Mouse (Mus musculus) neural tube, embryonic 12.5 days (tissue): ENCODE measurements around the gene Best3. TPM values are rescaled to one million over a fixed set of nuclear protein-coding genes. Genes with fewer than 3 reads are reported as not detected.

Source experiments
- ATAC-seq: fragments of 200-750 bp; cut with Nextera tagmentation; 2 replicates; pipeline ENCODE4 v1.8.0; 2017; ENCODE audit warnings: low read depth, mild to moderate bottlenecking, moderate TSS enrichment, moderate library complexity; ENCODE audit not compliant: low FRiP score
- H3K27ac ChIP-seq: fragments of 300-500 bp; sonication (generic); 2 replicates; pipeline ENCODE4 v1.5.1; 2016
- H3K27me3 ChIP-seq: fragments of 300-500 bp; sonication (generic); replicated peaks from 2 replicates; pipeline ENCODE4 v1.6.1; 2016; ENCODE audit warnings: mild to moderate bottlenecking
- H3K36me3 ChIP-seq: fragments of 300-500 bp; sonication (generic); 2 replicates; pipeline ENCODE4 v1.6.1; 2016; ENCODE audit warnings: mild to moderate bottlenecking
- H3K4me1 ChIP-seq: fragments of 300-500 bp; sonication (generic); 2 replicates; pipeline ENCODE4 v1.6.1; 2016
- H3K4me2 ChIP-seq: fragments of 300-500 bp; sonication (generic); replicated peaks from 2 replicates; pipeline ENCODE4 v1.6.1; 2016; ENCODE audit warnings: mild to moderate bottlenecking
- H3K4me3 ChIP-seq: fragments of 300-500 bp; sonication (generic); 2 replicates; pipeline ENCODE4 v1.5.1; 2016
- H3K9ac ChIP-seq: fragments of 300-500 bp; sonication (generic); 2 replicates; pipeline ENCODE4 v1.6.1; 2016; ENCODE audit warnings: mild to moderate bottlenecking
- H3K9me3 ChIP-seq: fragments of 300-500 bp; sonication (generic); 2 replicates; pipeline ENCODE4 v1.6.1; 2016; ENCODE audit warnings: mild to moderate bottlenecking
- WGBS: fragments of 180-500 bp; shearing (Covaris S2); methylation state at CpG from one replicate; pipeline ENCODE4 v1.1.7; 2016; 5-methylcytosine and 5-hydroxymethylcytosine counted together
- polyA plus RNA-seq: library from polyadenylated mRNA; unstranded; fragments of >200 nt; fragmentation: Nextera tagmentation; extraction: Ambion mirVana; gene quantifications from 2 replicates; pipeline ENCODE4 v1.2.1, GENCODE M21; 2016

The Best3 gene
- polyA plus RNA-seq, 1 experiment from 2014 or later = 0.09 TPM

DNA sequence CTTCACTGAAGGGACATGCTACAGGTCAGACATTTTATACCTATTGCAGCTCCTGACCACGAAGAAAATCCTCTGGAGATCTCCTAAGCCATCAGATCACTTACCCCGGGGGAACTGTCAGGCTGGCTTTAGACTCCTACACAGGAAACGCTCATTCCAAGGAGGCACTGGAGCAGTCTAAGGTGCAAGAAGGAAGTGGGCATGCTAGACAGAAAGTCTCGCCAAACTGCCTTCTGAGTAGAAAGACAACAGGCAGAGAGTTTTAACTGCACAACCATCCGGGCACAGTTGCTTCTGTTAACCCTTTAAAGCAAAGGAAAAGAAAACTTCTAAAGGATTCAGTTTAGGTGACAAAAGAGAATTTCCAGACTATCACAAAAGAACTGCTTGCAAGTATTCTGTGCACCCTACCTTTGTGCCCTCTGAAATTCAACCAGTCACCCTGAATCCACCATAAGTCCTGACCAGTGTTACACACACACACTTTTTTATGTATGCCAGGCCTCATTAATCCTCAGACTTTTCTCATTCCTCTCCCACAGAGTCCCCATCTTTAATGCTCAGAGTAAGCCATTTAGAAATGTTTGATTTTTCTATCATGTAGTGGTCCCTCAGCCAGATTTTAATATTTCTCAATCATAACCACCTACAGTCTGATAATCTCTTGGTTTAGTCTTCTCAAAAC is 28.1 kb upstream of the Best3 start:
- Histone ChIP-seq H3K9me3 (no peaks in the 10 kb centered on the region), H3K36me3 (no peaks in the 10 kb centered on the region), H3K4me3 (no peak overlapping the region), H3K27ac (no peak overlapping the region), H3K9ac (no peak overlapping the region), H3K27me3 (no peaks in the 10 kb centered on the region), H3K4me1 (no peaks in the 10 kb centered on the region), H3K4me2 (no peak overlapping the region)
- WGBS = 70% methylated on average over 5 of the region's 5 CpGs
- no peak for ATAC-seq

DNA sequence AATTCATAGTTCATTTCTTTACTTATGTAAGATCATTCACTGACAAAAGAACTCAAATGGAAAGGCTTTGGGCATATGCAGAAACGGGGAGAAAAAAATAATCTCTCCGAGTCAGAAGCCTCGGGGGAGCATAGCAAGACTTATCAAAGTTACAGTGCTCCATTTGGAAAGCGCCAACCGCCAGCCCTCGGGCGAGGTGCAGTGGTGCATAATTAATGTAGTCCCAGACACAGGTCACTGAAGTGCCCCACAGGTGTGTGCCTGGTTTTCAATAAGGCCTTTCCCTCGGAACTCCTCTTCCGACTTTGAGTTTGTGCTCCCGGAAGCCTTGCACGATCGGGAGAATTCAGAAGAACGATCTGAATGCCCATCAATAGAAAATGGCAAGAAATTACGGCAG is 24.0 kb upstream of the Best3 start:
- WGBS = 87% methylated on average over 14 of the region's 14 CpGs
- ATAC-seq = no peak
- no peak overlapping the region for H3K4me3 ChIP-seq
- H3K27ac ChIP-seq = no peak overlapping the region
- no peaks in the 10 kb centered on the region for H3K36me3 ChIP-seq
- no peaks in the 10 kb centered on the region for H3K9me3 ChIP-seq
- no peak overlapping the region for H3K9ac ChIP-seq
- no peaks in the 10 kb centered on the region for H3K27me3 ChIP-seq
- no peaks in the 10 kb centered on the region for H3K4me1 ChIP-seq
- no peak overlapping the region for H3K4me2 ChIP-seq

DNA sequence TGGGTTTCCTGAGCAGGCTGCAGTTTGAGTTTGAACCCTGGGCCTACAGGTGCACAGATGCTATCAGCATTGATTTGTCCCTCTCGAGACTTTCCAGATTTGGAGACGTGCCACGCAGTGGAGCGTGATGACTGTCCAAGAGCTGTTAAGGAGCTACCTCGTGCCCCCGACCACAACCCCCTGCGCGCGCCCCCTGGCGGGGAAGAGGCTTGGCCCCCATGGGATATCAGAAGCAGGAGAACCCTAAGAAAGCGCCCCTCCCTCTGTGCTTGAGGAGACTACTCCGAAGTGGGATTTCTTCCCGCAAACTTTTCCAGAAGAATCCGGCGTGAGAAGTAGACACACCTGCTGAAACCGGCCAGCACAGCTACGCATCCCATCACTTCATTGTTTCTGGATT is 23.3 kb upstream of the Best3 start:
- no peak overlapping the region for H3K27ac ChIP-seq
- 69% methylated on average over 17 of the region's 17 CpGs for WGBS
- no peaks in the 10 kb centered on the region for H3K27me3 ChIP-seq
- H3K9me3 ChIP-seq = no peaks in the 10 kb centered on the region
- no peaks in the 10 kb centered on the region for H3K36me3 ChIP-seq
- no peak overlapping the region for H3K4me3 ChIP-seq
- no peak overlapping the region for H3K4me2 ChIP-seq
- H3K4me1 ChIP-seq = no peaks in the 10 kb centered on the region
- H3K9ac ChIP-seq = no peak overlapping the region
- ATAC-seq = no peak

DNA sequence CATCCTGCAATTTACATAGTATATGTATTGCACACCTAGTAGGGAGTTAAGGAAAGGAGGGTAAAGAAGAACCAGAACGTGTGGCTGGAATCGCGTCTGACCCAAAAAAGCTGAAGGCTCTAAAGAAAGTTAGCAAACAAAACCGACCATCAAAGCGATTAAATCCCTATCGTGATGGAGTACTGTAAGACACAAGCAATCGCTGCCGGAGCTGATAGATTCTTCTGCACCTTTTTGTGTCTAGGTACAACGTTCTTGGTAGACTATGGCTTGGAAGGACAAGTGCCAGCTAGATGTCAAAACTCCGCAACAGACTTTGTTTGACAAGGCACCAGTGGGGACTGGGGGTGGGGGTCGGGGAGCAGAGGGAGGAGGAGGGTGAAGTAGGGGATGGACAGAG is 22.0 kb upstream of the Best3 start:
- no peak for ATAC-seq
- H3K27ac ChIP-seq = no peak overlapping the region

DNA sequence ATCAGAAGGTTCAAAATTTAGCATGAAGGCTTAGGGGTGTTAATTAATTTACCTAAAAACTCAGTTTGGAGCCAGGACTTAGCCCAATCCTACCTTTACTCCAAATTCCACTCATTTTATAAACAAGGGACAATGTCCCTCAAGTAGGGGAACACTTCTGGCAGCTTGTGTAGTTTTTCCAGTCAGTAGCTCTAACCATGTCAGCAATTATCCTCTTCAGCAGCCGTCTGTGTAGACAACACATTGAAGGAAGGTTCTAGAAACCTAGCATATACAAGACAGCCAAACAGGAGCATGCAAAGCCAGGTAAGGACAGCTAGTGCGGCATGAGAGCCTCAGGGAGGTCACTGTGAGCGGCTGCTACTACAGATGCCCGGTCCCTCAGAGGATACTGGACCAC is 21.5 kb upstream of the Best3 start:
- no peak for ATAC-seq
- no peaks in the 10 kb centered on the region for H3K4me1 ChIP-seq
- no peaks in the 10 kb centered on the region for H3K9me3 ChIP-seq
- no peak overlapping the region for H3K27ac ChIP-seq
- H3K27me3 ChIP-seq = no peaks in the 10 kb centered on the region
- WGBS = 90% methylated on average over 4 of the region's 4 CpGs
- H3K36me3 ChIP-seq = no peaks in the 10 kb centered on the region
- H3K9ac ChIP-seq = no peak overlapping the region
- H3K4me2 ChIP-seq = no peak overlapping the region
- H3K4me3 ChIP-seq = no peak overlapping the region

More for the DNA sequence above, 22.0 kb upstream of the Best3 start:
- no peaks in the 10 kb centered on the region for H3K9me3 ChIP-seq
- WGBS = 85% methylated on average over 11 of the region's 11 CpGs
- H3K36me3 ChIP-seq = no peaks in the 10 kb centered on the region
- no peaks in the 10 kb centered on the region for H3K4me1 ChIP-seq
- H3K4me2 ChIP-seq = no peak overlapping the region
- H3K9ac ChIP-seq = no peak overlapping the region
- no peaks in the 10 kb centered on the region for H3K27me3 ChIP-seq
- H3K4me3 ChIP-seq = no peak overlapping the region

DNA sequence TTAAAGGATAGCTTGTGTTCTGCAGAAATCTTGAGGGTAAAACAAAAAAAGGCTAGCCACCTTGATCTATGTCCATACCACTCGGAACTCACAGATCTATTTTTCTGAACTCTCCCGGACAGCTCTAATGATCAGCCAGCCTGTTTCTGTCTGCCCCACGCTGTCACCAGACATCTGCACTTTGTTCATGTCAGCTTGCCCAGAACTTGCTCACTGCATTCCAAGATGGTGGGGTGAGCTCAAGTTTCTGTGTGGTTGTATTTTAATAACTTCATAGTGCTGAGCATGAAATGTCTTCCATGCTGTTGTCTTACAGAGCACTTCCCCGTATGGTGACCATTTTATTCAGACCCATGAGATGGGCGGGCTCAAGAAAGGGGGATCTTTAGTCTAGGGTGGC is 20.8 kb upstream of the Best3 start:
- 73% methylated on average over 5 of the region's 5 CpGs for WGBS
- Histone ChIP-seq H3K36me3 (no peaks in the 10 kb centered on the region), H3K9ac (no peak overlapping the region), H3K4me3 (no peak overlapping the region), H3K27me3 (no peaks in the 10 kb centered on the region), H3K4me1 (no peaks in the 10 kb centered on the region), H3K27ac (no peak overlapping the region), H3K4me2 (no peak overlapping the region), H3K9me3 (no peaks in the 10 kb centered on the region)
- no peak for ATAC-seq

DNA sequence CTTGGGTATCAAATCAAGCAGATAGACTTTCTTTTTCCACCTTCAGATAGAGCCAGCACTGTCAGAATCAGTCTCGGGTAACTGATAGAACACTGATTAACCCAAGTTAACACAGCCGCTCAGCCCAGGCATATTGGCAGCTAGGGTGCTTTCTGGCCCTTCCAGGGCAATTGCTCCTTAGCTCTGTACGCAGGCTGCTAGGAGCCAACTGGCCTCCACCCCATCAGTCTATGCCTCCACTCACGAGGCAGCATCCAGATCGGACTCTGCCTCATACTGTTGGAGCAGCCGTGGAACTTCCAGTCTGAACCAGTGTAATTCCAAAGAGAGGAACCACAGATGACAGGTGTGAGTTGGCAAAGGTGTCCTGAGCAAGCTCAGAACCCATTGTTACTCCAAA is 20.0 kb upstream of the Best3 start:
- ATAC-seq = no peak
- H3K9me3 ChIP-seq = no peaks in the 10 kb centered on the region
- no peak overlapping the region for H3K4me2 ChIP-seq
- 82% methylated on average over 6 of the region's 6 CpGs for WGBS
- no peak overlapping the region for H3K27ac ChIP-seq
- H3K4me1 ChIP-seq = no peaks in the 10 kb centered on the region
- no peak overlapping the region for H3K4me3 ChIP-seq
- H3K27me3 ChIP-seq = no peaks in the 10 kb centered on the region
- no peak overlapping the region for H3K9ac ChIP-seq
- H3K36me3 ChIP-seq = no peaks in the 10 kb centered on the region

DNA sequence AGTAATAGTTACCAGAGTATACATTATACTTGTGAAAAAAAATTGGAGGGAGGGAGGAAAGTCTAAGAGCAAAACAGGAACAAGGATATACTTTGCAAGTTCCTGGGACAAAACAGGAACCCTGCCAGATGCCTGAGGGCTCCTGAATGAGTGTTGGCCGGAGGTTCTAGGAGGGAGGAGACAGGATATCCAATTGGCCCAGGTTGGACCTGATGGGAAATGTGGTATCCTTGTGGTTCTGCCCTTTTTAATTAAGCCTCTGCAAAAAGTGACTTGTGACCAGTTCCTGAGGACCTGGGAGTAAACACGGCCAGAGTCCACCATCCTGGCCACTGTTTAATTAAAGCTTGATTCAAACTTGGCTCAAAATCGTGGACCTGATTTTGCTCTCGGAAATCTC is 17.4 kb upstream of the Best3 start:
- Histone ChIP-seq H3K4me1 (no peaks in the 10 kb centered on the region), H3K36me3 (no peaks in the 10 kb centered on the region), H3K9me3 (no peaks in the 10 kb centered on the region), H3K27me3 (no peaks in the 10 kb centered on the region), H3K4me3 (no peak overlapping the region), H3K4me2 (no peak overlapping the region), H3K9ac (no peak overlapping the region), H3K27ac (no peak overlapping the region)
- WGBS = 89% methylated on average over 4 of the region's 4 CpGs
- ATAC-seq = no peak

DNA sequence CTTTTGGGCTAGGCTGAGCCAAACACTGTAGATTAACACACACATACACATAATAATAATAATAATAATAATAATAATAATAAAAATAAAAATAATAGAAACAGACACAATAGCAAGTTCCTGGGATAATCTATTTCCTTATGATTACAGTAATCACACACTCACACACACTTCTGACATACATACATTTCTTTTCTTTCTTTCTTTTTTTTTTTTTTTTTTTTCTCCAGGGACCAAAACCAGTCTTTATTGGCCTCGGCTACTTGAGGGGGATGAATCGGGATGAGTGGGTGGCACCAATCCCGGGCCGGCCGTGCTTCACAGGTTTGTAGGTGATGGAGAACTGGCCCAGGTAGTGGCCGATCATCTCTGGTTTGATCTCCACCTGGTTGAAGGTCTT is 13.6 kb upstream of the Best3 start, which contains the start of gene Gm10271:
Gene Gm10271 (minus strand): TSS at position 101 of the 400 bp plus-strand sequence.
- no peak within 1 kb of the TSS for H3K4me2 ChIP-seq
- H3K4me3 ChIP-seq = no peak within 1 kb of the TSS
- no peaks in the 10 kb centered on the region for H3K36me3 ChIP-seq
- no peak within 1 kb of the TSS for H3K9ac ChIP-seq
- H3K4me1 ChIP-seq = no peaks in the 10 kb centered on the region
- H3K27ac ChIP-seq = no peak within 1 kb of the TSS
- H3K9me3 ChIP-seq = no peaks in the 10 kb centered on the region
- no peaks in the 10 kb centered on the region for H3K27me3 ChIP-seq
- ATAC-seq = no peak
- WGBS = 94% methylated on average over 6 of the region's 6 CpGs

DNA sequence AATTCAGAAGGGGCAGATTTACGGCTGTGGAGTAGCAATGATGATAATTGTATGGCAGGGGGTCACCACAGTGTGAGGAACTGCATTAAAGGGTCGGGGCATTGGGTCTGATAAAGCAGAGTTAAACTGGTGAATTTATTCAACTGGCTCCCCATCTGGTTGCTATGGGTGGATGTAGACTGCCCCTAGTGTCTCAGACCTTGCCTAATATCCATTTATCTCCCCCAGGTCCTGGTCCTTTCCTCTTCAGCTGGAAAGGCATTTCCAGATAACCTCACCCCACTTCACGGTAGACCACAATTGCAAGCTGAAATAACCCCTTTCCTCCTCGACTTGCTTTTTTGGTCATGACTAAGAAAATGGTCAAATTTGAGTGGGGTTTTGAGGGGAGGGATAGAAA is 8.7 kb upstream of the Best3 start:
- 53% methylated on average over 4 of the region's 4 CpGs for WGBS
- Histone ChIP-seq H3K4me1 (no peaks in the 10 kb centered on the region), H3K36me3 (no peaks in the 10 kb centered on the region), H3K27ac (no peak overlapping the region), H3K9ac (no peak overlapping the region), H3K4me3 (no peak overlapping the region), H3K27me3 (no peaks in the 10 kb centered on the region), H3K4me2 (no peak overlapping the region), H3K9me3 (no peaks in the 10 kb centered on the region)
- ATAC-seq = no peak

DNA sequence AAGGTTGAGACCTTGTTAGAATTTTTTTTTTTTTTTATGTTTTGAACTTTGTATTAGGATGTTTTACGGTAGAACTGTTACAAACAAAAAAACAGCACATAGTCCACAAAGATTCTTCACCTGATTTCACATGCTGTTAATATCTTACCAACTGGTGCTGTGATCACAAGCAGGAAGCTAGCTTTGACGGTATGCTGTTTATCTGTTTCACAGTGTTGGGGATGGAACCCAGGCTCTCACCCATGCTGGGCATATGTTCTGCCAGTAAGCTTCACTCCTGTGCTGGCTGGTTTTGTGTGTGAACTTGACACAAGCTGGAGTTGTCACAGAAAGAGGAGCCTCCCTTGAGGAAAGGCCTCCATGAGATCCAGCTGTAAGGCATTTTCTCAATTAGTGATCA is 8.3 kb upstream of the Best3 start:
- Histone ChIP-seq H3K36me3 (no peaks in the 10 kb centered on the region), H3K4me2 (no peak overlapping the region), H3K4me3 (no peak overlapping the region), H3K4me1 (no peaks in the 10 kb centered on the region), H3K27me3 (no peaks in the 10 kb centered on the region), H3K27ac (no peak overlapping the region), H3K9ac (no peak overlapping the region), H3K9me3 (no peaks in the 10 kb centered on the region)
- 88% methylated on average over 2 of the region's 2 CpGs for WGBS
- ATAC-seq = no peak

DNA sequence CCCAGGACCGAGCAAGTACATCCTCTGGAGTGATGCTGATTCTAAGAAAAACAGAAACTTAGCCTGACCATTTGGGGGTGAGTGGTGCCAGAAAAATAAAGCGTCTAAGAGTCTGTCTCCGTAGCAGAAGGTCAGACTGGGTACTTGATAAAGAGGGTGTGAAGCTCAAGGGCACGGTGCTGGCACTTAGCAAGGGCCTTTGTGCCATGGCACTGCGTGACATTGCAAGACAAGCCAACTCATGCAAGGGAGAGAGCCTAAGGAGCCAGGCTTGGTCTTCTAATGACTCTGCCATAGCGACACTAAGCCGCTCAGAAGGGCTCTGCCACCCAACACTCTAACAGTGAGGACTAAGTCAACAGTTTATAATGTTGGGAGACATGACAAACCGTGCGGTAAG is 7.3 kb upstream of the Best3 start:
- WGBS = 91% methylated on average over 9 of the region's 9 CpGs
- Histone ChIP-seq H3K9me3 (no peaks in the 10 kb centered on the region), H3K27ac (no peak overlapping the region), H3K4me1 (no peaks in the 10 kb centered on the region), H3K4me2 (no peak overlapping the region), H3K9ac (no peak overlapping the region), H3K27me3 (no peaks in the 10 kb centered on the region), H3K4me3 (no peak overlapping the region), H3K36me3 (no peaks in the 10 kb centered on the region)
- no peak for ATAC-seq

DNA sequence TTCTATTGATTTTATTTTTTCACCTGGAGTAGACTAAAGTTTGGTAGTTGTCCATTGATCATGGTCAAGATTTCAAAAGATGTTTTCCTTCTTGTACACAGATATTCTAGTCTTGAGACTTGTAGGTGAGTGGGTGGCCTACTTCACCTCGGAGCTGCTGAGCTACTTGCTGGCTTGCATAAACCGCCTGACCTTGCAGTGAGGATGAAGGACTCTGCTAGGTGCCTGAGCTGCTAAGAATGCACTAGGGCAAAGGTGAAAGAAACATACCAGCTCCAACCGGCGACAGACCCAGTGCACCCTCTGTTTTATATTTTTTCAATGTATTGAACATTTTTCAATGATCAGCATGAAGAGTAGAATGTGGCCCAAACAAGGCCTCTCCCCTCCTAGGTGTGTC is 5.8 kb upstream of the Best3 start:
- WGBS = 90% methylated on average over 4 of the region's 4 CpGs
- no peaks in the 10 kb centered on the region for H3K9me3 ChIP-seq
- H3K4me1 ChIP-seq = no peaks in the 10 kb centered on the region
- no peaks in the 10 kb centered on the region for H3K27me3 ChIP-seq
- no peaks in the 10 kb centered on the region for H3K36me3 ChIP-seq
- no peak overlapping the region for H3K27ac ChIP-seq
- no peak overlapping the region for H3K4me2 ChIP-seq
- no peak for ATAC-seq
- H3K9ac ChIP-seq = no peak overlapping the region
- no peak overlapping the region for H3K4me3 ChIP-seq
